Mouse (Mus musculus) midbrain, embryonic 16.5 days (tissue): ENCODE results near the gene Psma6. TPM values are rescaled to one million over a fixed set of nuclear protein-coding genes. Genes with fewer than 3 reads are reported as not detected.

Source experiments
- ATAC-seq: fragments of 200-750 bp; cut with Nextera tagmentation; 2 replicates; pipeline ENCODE4 v1.8.0; 2017; ENCODE audit warnings: moderate TSS enrichment
- H3K27ac ChIP-seq: fragments of 300-500 bp; sonication (generic); 2 replicates; pipeline ENCODE4 v1.5.1; 2014; ENCODE audit warnings: mild to moderate bottlenecking, low read length, mixed read lengths
- H3K27me3 ChIP-seq: fragments of 300-500 bp; sonication (generic); 2 replicates; pipeline ENCODE4 v1.6.1; 2014; ENCODE audit warnings: low read depth, low read length, mixed read lengths; ENCODE audit not compliant: control insufficient read depth, insufficient read depth
- H3K36me3 ChIP-seq: fragments of 300-500 bp; sonication (generic); 2 replicates; pipeline ENCODE4 v1.6.1; 2014; ENCODE audit warnings: mild to moderate bottlenecking, low read length, moderate library complexity, mixed read lengths; ENCODE audit not compliant: control insufficient read depth, insufficient read depth
- H3K4me1 ChIP-seq: fragments of 300-500 bp; sonication (generic); 2 replicates; pipeline ENCODE4 v1.6.1; 2014; ENCODE audit warnings: mild to moderate bottlenecking, low read length, mixed read lengths; ENCODE audit not compliant: control insufficient read depth, insufficient read depth
- H3K4me2 ChIP-seq: fragments of 300-500 bp; sonication (generic); 2 replicates; pipeline ENCODE4 v1.6.1; 2014; ENCODE audit warnings: mild to moderate bottlenecking, low read length, mixed read lengths
- H3K4me3 ChIP-seq: fragments of 300-500 bp; sonication (generic); 2 replicates; pipeline ENCODE4 v1.5.1; 2014; ENCODE audit warnings: low read depth, mild to moderate bottlenecking, low read length, moderate library complexity, mixed read lengths
- H3K9ac ChIP-seq: fragments of 300-500 bp; sonication (generic); 2 replicates; pipeline ENCODE4 v1.6.1; 2014; ENCODE audit warnings: low read depth, low read length, mixed read lengths
- H3K9me3 ChIP-seq: fragments of 300-500 bp; sonication (generic); replicated peaks from 2 replicates; pipeline ENCODE4 v1.6.1; 2014; ENCODE audit warnings: mild to moderate bottlenecking, low read length, mixed read lengths; ENCODE audit not compliant: control insufficient read depth, poor library complexity, severe bottlenecking
- WGBS: fragments of 180-500 bp; shearing (Covaris S2); extraction: QIAGEN DNeasy Blood & Tissue Kit; methylation state at CpG from one replicate; pipeline ENCODE4 v1.1.7; 2014; 5-methylcytosine and 5-hydroxymethylcytosine counted together
- polyA plus RNA-seq: library from polyadenylated mRNA; unstranded; fragments of >200 nt; fragmentation: Nextera tagmentation; extraction: Ambion mirVana; gene quantifications from 2 replicates; pipeline ENCODE4 v1.2.1, GENCODE M21; 2015

The Psma6 gene
- polyA plus RNA-seq, 1 experiment from 2014 or later, result 401 TPM

DNA sequence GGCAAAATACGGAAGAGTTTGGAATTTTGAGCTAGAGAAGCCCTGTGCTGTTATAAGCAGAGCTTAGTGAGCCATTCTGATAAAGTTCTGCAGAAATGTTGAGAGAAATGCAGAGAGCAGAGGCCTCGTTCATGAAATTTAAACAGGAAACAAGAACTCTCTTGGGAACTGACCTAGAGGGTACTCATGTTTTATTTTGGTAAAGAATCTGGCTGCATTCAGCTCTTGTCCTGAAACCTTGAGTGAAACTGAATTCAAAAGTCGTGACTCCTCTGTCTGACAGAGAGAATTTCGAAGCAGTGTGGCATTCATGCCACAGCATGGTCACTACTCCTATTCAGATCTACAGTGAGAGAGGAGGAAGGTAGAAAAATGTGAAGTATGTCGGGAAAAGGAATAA lies 68.8 kb downstream of the Psma6 start:
- Histone ChIP-seq H3K27ac (no peak overlapping the region), H3K9me3 (no peaks in the 10 kb centered on the region), H3K4me2 (no peak overlapping the region), H3K27me3 (no peaks in the 10 kb centered on the region), H3K4me3 (no peak overlapping the region), H3K4me1 (no peaks in the 10 kb centered on the region), H3K36me3 (no peaks in the 10 kb centered on the region), H3K9ac (no peak overlapping the region)
- WGBS, result 52% methylated on average over 5 of the region's 5 CpGs
- no peak for ATAC-seq

GRCm38 (mm10) chr12:55453924-55454323 lies 69.9 kb downstream of the Psma6 start:
- Histone ChIP-seq H3K36me3 (no peaks in the 10 kb centered on the region), H3K4me3 (no peak overlapping the region), H3K4me2 (no peak overlapping the region), H3K4me1 (no peaks in the 10 kb centered on the region), H3K27me3 (no peaks in the 10 kb centered on the region), H3K9me3 (no peaks in the 10 kb centered on the region), H3K9ac (no peak overlapping the region), H3K27ac (no peak overlapping the region)
- WGBS, result 74% methylated on average over 4 of the region's 4 CpGs
- no peak for ATAC-seq

DNA sequence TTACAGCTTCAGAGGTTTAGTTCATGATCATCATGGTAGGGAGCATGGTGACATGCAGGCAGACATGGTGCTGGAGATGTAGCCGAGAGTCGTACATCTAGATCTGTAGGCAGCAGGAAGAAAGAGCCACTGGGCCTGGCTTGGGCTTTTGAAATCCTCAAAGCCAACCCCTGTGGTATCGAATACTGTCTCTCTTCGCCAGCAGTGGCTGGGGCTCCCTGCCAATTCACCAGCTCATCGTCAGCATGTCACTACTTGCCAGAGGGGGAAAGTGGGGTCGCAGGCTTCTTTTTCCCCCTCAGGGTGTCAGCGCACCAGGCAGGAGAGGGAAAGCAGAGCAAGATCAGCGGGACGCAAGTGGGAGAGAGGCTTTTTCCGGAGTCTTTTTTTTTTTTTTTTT lies 71.2 kb downstream of the Psma6 start:
- Histone ChIP-seq H3K27ac (no peak overlapping the region), H3K27me3 (no peaks in the 10 kb centered on the region), H3K36me3 (no peaks in the 10 kb centered on the region), H3K4me2 (no peak overlapping the region), H3K9ac (no peak overlapping the region), H3K9me3 (no peaks in the 10 kb centered on the region), H3K4me1 (no peaks in the 10 kb centered on the region), H3K4me3 (no peak overlapping the region)
- WGBS, result 66% methylated on average over 9 of the region's 10 CpGs
- ATAC-seq, result no peak

- H3K4me3 ChIP-seq, result no peak overlapping the region
- no peaks in the 10 kb centered on the region for H3K36me3 ChIP-seq
- no peaks in the 10 kb centered on the region for H3K27me3 ChIP-seq
- no peaks in the 10 kb centered on the region for H3K9me3 ChIP-seq
- WGBS, result 59% methylated on average over 3 of the region's 3 CpGs
- no peak for ATAC-seq
- no peak overlapping the region for H3K27ac ChIP-seq
- no peak overlapping the region for H3K9ac ChIP-seq
- no peaks in the 10 kb centered on the region for H3K4me1 ChIP-seq
- no peak overlapping the region for H3K4me2 ChIP-seq
Observed at GRCm38 (mm10) chr12:55456136-55456535, 72.1 kb downstream of the Psma6 start.

DNA sequence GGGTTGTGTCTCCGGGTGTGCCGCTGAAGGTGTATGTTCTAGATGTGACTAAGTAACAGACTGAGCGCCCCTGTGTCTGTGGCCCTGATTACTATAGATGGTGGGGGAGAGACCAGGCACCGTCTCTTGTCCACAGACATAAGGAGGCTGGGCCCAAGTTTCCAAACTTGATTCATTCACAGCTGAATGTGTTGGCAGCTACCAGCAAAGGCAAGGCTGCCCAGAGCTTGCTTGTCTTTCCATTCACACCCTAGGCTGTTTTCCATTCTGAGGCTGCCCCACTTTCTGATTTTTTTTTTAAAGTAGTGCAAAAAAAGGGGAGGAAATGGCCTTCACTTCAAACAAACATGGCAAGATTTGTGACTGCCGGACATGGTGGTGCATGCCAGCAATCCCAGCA lies 72.9 kb downstream of the Psma6 start:
- Histone ChIP-seq H3K4me3 (no peak overlapping the region), H3K9me3 (no peaks in the 10 kb centered on the region), H3K27ac (no peak overlapping the region), H3K9ac (no peak overlapping the region), H3K36me3 (no peaks in the 10 kb centered on the region), H3K4me1 (no peaks in the 10 kb centered on the region), H3K27me3 (no peaks in the 10 kb centered on the region), H3K4me2 (no peak overlapping the region)
- WGBS, result 91% methylated on average over 5 of the region's 5 CpGs
- no peak for ATAC-seq

DNA sequence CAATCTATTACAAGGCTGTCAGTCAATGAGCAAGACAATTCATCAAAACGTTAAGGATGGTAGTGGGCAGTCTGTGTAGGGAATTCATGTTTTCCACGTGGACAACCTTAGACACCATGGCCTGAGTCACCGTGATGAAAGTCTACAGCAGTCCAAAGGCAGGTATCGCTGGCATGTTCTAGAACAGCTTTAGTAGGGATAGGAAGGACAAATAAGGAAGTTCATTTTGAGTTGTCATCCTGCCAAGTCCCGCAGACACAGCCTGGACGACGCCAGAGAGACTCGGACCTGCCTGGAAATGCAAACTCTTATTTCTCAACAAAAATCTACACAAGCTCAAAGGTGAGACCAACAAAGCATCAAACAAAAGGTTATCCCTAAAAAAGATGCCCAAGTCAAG lies 75.7 kb downstream of the Psma6 start:
- Histone ChIP-seq H3K36me3 (no peaks in the 10 kb centered on the region), H3K4me2 (no peak overlapping the region), H3K4me1 (peaks cover 9% of the 10 kb centered on the region), H3K9me3 (no peaks in the 10 kb centered on the region), H3K4me3 (no peak overlapping the region), H3K27ac (no peak overlapping the region), H3K27me3 (no peaks in the 10 kb centered on the region), H3K9ac (no peak overlapping the region)
- 86% methylated on average over 8 of the region's 8 CpGs for WGBS
- ATAC-seq, result no peak

GRCm38 (mm10) chr12:55460900-55461299 lies 76.9 kb downstream of the Psma6 start:
- Histone ChIP-seq H3K27ac (no peak overlapping the region), H3K9ac (no peak overlapping the region), H3K4me2 (no peak overlapping the region), H3K4me1 (peaks cover 14% of the 10 kb centered on the region), H3K27me3 (no peaks in the 10 kb centered on the region), H3K9me3 (no peaks in the 10 kb centered on the region), H3K4me3 (no peak overlapping the region), H3K36me3 (no peaks in the 10 kb centered on the region)
- ATAC-seq, result no peak
- WGBS, result 71% methylated on average over 4 of the region's 4 CpGs

- no peak overlapping the region for H3K9ac ChIP-seq
- H3K4me3 ChIP-seq, result no peak overlapping the region
- no peaks in the 10 kb centered on the region for H3K36me3 ChIP-seq
- H3K4me1 ChIP-seq, result peaks cover 19% of the 10 kb centered on the region
- ATAC-seq, result no peak
- 83% methylated on average over 6 of the region's 6 CpGs for WGBS
- H3K9me3 ChIP-seq, result no peaks in the 10 kb centered on the region
- no peak overlapping the region for H3K4me2 ChIP-seq
- no peaks in the 10 kb centered on the region for H3K27me3 ChIP-seq
- H3K27ac ChIP-seq, result no peak overlapping the region
Observed at GRCm38 (mm10) chr12:55461767-55462166, 77.7 kb downstream of the Psma6 start.

DNA sequence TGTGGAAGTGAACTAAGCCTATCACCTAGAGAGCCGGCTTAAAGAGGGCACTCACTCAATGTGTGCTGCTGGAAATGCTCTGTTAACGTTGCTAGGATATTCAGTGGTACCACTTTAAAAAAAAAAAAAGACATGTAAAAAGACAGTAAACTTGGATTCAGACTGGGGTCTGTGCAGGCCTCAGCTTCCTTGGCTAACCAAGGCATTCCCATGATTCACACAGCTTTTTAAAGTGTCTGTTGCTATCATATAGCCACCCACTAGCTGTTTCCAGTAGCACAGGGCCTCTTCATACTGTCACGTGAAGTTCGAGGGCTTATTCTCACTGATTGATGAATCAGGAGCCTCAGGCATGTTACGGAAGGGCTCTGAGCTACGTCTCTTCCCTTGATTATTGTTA lies 78.4 kb downstream of the Psma6 start:
- peaks cover 19% of the 10 kb centered on the region for H3K4me1 ChIP-seq
- no peak overlapping the region for H3K4me3 ChIP-seq
- no peaks in the 10 kb centered on the region for H3K27me3 ChIP-seq
- H3K9ac ChIP-seq, result no peak overlapping the region
- no peaks in the 10 kb centered on the region for H3K36me3 ChIP-seq
- no peaks in the 10 kb centered on the region for H3K9me3 ChIP-seq
- H3K27ac ChIP-seq, result no peak overlapping the region
- H3K4me2 ChIP-seq, result no peak overlapping the region
- no peak for ATAC-seq
- 85% methylated on average over 6 of the region's 6 CpGs for WGBS

- no peak overlapping the region for H3K4me2 ChIP-seq
- 61% methylated on average over 5 of the region's 5 CpGs for WGBS
- no peaks in the 10 kb centered on the region for H3K36me3 ChIP-seq
- no peak for ATAC-seq
- peaks cover 19% of the 10 kb centered on the region for H3K4me1 ChIP-seq
- no peak overlapping the region for H3K9ac ChIP-seq
- no peaks in the 10 kb centered on the region for H3K27me3 ChIP-seq
- H3K4me3 ChIP-seq, result no peak overlapping the region
- no peak overlapping the region for H3K27ac ChIP-seq
- no peaks in the 10 kb centered on the region for H3K9me3 ChIP-seq
Observed at GRCm38 (mm10) chr12:55463087-55463486, 79.1 kb downstream of the Psma6 start.
